Mouse (Mus musculus): ENCODE results near the gene Foxs1.

The Foxs1 gene

GRCm38 (mm10) chr2:152930276-152930675, 2.7 kb downstream of the Foxs1 start:
- ATAC-seq (ENCODE audit: insufficient number of reproducible peaks, low FRiP score, low TSS enrichment) = no peak

- no peak for ATAC-seq (ENCODE audit: insufficient number of reproducible peaks, low FRiP score, low TSS enrichment)
Measured at GRCm38 (mm10) chr2:152928988-152929370, 4.0 kb downstream of the Foxs1 start.

GRCm38 (mm10) chr2:152928219-152928987, 4.6 kb downstream of the Foxs1 start:
- ATAC-seq (ENCODE audit: insufficient number of reproducible peaks, low FRiP score, low TSS enrichment) = no peak

GRCm38 (mm10) chr2:152927371-152927770, 5.6 kb downstream of the Foxs1 start:
- ATAC-seq (ENCODE audit: insufficient number of reproducible peaks, low FRiP score, low TSS enrichment) = no peak

GRCm38 (mm10) chr2:152926896-152927295, 6.1 kb downstream of the Foxs1 start:
- no peak for ATAC-seq (ENCODE audit: insufficient number of reproducible peaks, low FRiP score, low TSS enrichment)

- ATAC-seq (ENCODE audit: insufficient number of reproducible peaks, low FRiP score, low TSS enrichment) = no peak
Measured at GRCm38 (mm10) chr2:152925189-152925872, 7.7 kb downstream of the Foxs1 start.

- ATAC-seq (ENCODE audit: insufficient number of reproducible peaks, low FRiP score, low TSS enrichment) = no peak
Measured at GRCm38 (mm10) chr2:152924543-152924942, 8.5 kb downstream of the Foxs1 start.

GRCm38 (mm10) chr2:152924128-152924527, 8.9 kb downstream of the Foxs1 start:
- ATAC-seq (ENCODE audit: insufficient number of reproducible peaks, low FRiP score, low TSS enrichment) = no peak

GRCm38 (mm10) chr2:152923621-152924020, 9.4 kb downstream of the Foxs1 start:
- peak; percentile 45; the same call in 1 of the 2 replicates for ATAC-seq (ENCODE audit: insufficient number of reproducible peaks, low FRiP score, low TSS enrichment)

- no peak for ATAC-seq (ENCODE audit: insufficient number of reproducible peaks, low FRiP score, low TSS enrichment)
Measured at GRCm38 (mm10) chr2:152922376-152922775, 10.6 kb downstream of the Foxs1 start.

GRCm38 (mm10) chr2:152917671-152918070, 15.3 kb downstream of the Foxs1 start:
- no peak for ATAC-seq (ENCODE audit: insufficient number of reproducible peaks, low FRiP score, low TSS enrichment)

GRCm38 (mm10) chr2:152916111-152916510, 16.9 kb downstream of the Foxs1 start:
- ATAC-seq (ENCODE audit: insufficient number of reproducible peaks, low FRiP score, low TSS enrichment) = no peak

- no peak for ATAC-seq (ENCODE audit: insufficient number of reproducible peaks, low FRiP score, low TSS enrichment)
Measured at GRCm38 (mm10) chr2:152915453-152915852, 17.6 kb downstream of the Foxs1 start.

GRCm38 (mm10) chr2:152914310-152915120, 18.5 kb downstream of the Foxs1 start:
- peak; percentile 71 for ATAC-seq (ENCODE audit: insufficient number of reproducible peaks, low FRiP score, low TSS enrichment)

GRCm38 (mm10) chr2:152913471-152913870, 19.5 kb downstream of the Foxs1 start:
- ATAC-seq (ENCODE audit: insufficient number of reproducible peaks, low FRiP score, low TSS enrichment) = no peak

- no peak for ATAC-seq (ENCODE audit: insufficient number of reproducible peaks, low FRiP score, low TSS enrichment)
Measured at GRCm38 (mm10) chr2:152911432-152911831, 21.6 kb downstream of the Foxs1 start.

- no peak for ATAC-seq (ENCODE audit: insufficient number of reproducible peaks, low FRiP score, low TSS enrichment)
Measured at GRCm38 (mm10) chr2:152911031-152911430, 22.0 kb downstream of the Foxs1 start, which contains the start of gene Mylk2. TSS of gene Mylk2 (plus strand) at chr2:152911352.

GRCm38 (mm10) chr2:152909848-152910247, 23.2 kb downstream of the Foxs1 start:
- no peak for ATAC-seq (ENCODE audit: insufficient number of reproducible peaks, low FRiP score, low TSS enrichment)

- no peak for ATAC-seq (ENCODE audit: insufficient number of reproducible peaks, low FRiP score, low TSS enrichment)
Measured at GRCm38 (mm10) chr2:152907114-152907943, 25.7 kb downstream of the Foxs1 start.
